Comparison of ENCODE assay signal across 9 mouse cellular contexts in the genomic region with DNA sequence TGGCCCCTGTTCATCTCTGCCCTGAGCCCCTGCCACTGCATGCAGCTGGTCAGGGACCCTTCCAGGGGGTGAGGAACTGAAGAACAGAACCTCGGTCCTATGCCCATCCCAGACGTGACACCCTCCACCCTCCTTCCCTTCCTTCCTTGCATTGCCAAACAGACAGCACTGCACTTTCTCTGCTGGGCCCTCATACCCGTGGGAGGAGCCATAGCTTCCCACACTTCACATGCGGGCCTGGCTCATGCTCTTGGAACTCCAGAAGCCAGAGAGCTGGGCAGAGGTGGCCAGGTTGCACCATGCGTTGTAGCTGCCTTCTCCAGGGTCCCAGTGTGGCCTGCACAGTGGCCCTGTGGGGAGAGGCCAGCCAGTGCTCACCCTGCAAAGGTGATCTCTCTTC.
DNase-seq lines count a peak whose midpoint lies in the region; ATAC-seq lines count a peak whose summit lies in the region.
"Had no signal": no experiment of that assay in that cellular context is flagged by ENCODE, and none has a peak within 500 bp of the region (broad histone marks: within the 10 kb centered on the region; RNA-seq: fewer than 3 reads in every experiment).

No protein-coding gene starts in this region.

- H3K4me2 ChIP-seq in neural tube, embryonic 12.5 days (replicated peaks): no peak overlapping the region

- intact Hi-C loops in heart, postnatal 25 days (cut with DNase I): loop anchor here (2.0 to 5.0 kb wide), 2 partner anchors 78 to 186 kb away; no protein-coding TSS in a partner anchor

- no peaks in the 10 kb centered on the region for H3K27me3 ChIP-seq in heart, embryonic 10.5 days (ENCODE audit: insufficient read depth, poor library complexity, severe bottlenecking)
- H3K27me3 ChIP-seq in neural tube, embryonic 12.5 days (replicated peaks): no peaks in the 10 kb centered on the region
- H3K27me3 ChIP-seq in limb, embryonic 10.5 days (ENCODE audit: low read depth, poor library complexity, severe bottlenecking): no peaks in the 10 kb centered on the region

- H3K9ac ChIP-seq in neural tube, embryonic 12.5 days: no peak overlapping the region

- peaks cover 80% of the 10 kb centered on the region for H3K36me3 ChIP-seq in heart, embryonic 10.5 days
- peaks cover 46% of the 10 kb centered on the region for H3K36me3 ChIP-seq in neural tube, embryonic 12.5 days
- H3K36me3 ChIP-seq in limb, embryonic 10.5 days: peaks cover 87% of the 10 kb centered on the region

- peaks cover 38% of the 10 kb centered on the region for H3K4me1 ChIP-seq in heart, embryonic 10.5 days
- H3K4me1 ChIP-seq in neural tube, embryonic 12.5 days: peaks cover 23% of the 10 kb centered on the region
- H3K4me1 ChIP-seq in limb, embryonic 10.5 days: peaks cover 28% of the 10 kb centered on the region

- DNase-seq in heart, embryonic 10.5 days (ENCODE audit: low spot score): no peak
- no peak for DNase-seq in heart, postnatal 25 days (ENCODE audit: low spot score)
- no peak for DNase-seq in neural tube, embryonic 10.5 days (ENCODE audit: extremely low spot score, low spot score)
- no peak for DNase-seq in limb, embryonic 10.5 days (ENCODE audit: low spot score)
- DNase-seq in telencephalon, adult 2 months (ENCODE audit: low read depth, low spot score): peak; percentile 39
- DNase-seq in thymus, postnatal 36 days: no peak
- DNase-seq in thymus, adult 18-20 months: no peak
- DNase-seq: kidney, adult 11 months had no signal

- no peaks in the 10 kb centered on the region for H3K9me3 ChIP-seq in heart, embryonic 10.5 days
- no peaks in the 10 kb centered on the region for H3K9me3 ChIP-seq in neural tube, embryonic 12.5 days
- H3K9me3 ChIP-seq in limb, embryonic 10.5 days (replicated peaks): no peaks in the 10 kb centered on the region

- ATAC-seq in neural tube, embryonic 12.5 days (ENCODE audit: low FRiP score, low read depth): peak; percentile 38; the same call in 1 of the 2 replicates

- no peak overlapping the region for H3K4me3 ChIP-seq in heart, embryonic 10.5 days
- H3K4me3 ChIP-seq in neural tube, embryonic 12.5 days: no peak overlapping the region
- H3K4me3 ChIP-seq in limb, embryonic 10.5 days: no peak overlapping the region

- WGBS in heart, embryonic 10.5 days: 43% methylated on average over 5 of the region's 5 CpGs
- WGBS in neural tube, embryonic 12.5 days: 62% methylated on average over 5 of the region's 5 CpGs
- 43% methylated on average over 5 of the region's 5 CpGs for WGBS in limb, embryonic 10.5 days

- peak overlapping the region; percentile 70 for H3K27ac ChIP-seq in heart, embryonic 10.5 days
- no peak overlapping the region for H3K27ac ChIP-seq in neural tube, embryonic 12.5 days
- peak overlapping the region; percentile 76 for H3K27ac ChIP-seq in limb, embryonic 10.5 days
